Mouse (Mus musculus) kidney, adult 2 months (tissue): Measurements from ENCODE around the gene Commd4. TPM values are rescaled to one million over a fixed set of nuclear protein-coding genes. Genes with fewer than 3 reads are reported as not detected.
A peak's percentile ranks its signal among the peaks of the same experiment; 100 is the strongest.
"Not testable (repeated sequence)": the region's sequence is repeated elsewhere in the genome, so short reads cannot be mapped to it uniquely, and the experiment has no call there.

Experiments used
- DNase-seq: peaks from one replicate; pipeline ENCODE4 v3.0.0; 2021
- H3K27ac ChIP-seq: fragments of 200-500 bp; 2 replicates; pipeline ENCODE4 v1.5.1; 2012; ENCODE audit warnings: low read depth, low read length, control low read depth, inconsistent platforms; ENCODE audit not compliant: insufficient read depth
- H3K27me3 ChIP-seq: fragments of 200-500 bp; replicated peaks from 2 replicates; pipeline ENCODE4 v1.6.1; 2012; ENCODE audit warnings: mild to moderate bottlenecking, moderate library complexity, low read length, inconsistent platforms; ENCODE audit not compliant: control insufficient read depth, insufficient read depth
- H3K36me3 ChIP-seq: fragments of 200-500 bp; 2 replicates; pipeline ENCODE4 v1.6.1; 2012; ENCODE audit warnings: mild to moderate bottlenecking, moderate library complexity, low read length, inconsistent platforms; ENCODE audit not compliant: control insufficient read depth, insufficient read depth
- H3K4me1 ChIP-seq: fragments of 200-500 bp; 2 replicates; pipeline ENCODE4 v1.6.1; 2011; ENCODE audit warnings: low read length; ENCODE audit not compliant: control insufficient read depth, insufficient read depth
- H3K4me3 ChIP-seq: fragments of 200-500 bp; 2 replicates; pipeline ENCODE4 v1.5.1; 2011; ENCODE audit warnings: mild to moderate bottlenecking, low read depth, low read length, control low read depth; ENCODE audit not compliant: insufficient read depth
- CTCF ChIP-seq: fragments of 200-500 bp; conservative IDR thresholded peaks from 2 replicates; pipeline ENCODE4 v1.5.1; 2011; ENCODE audit warnings: low read depth, mild to moderate bottlenecking, control low read depth, low read length, moderate library complexity, mixed read lengths; ENCODE audit not compliant: insufficient read depth, insufficient read length
- POLR2A ChIP-seq: fragments of 200-500 bp; IDR thresholded peaks from one replicate; pipeline ENCODE4 v1.6.1; 2011; ENCODE audit warnings: low read depth, low read length, control low read depth
- WGBS: fragments of 180-500 bp; shearing (Covaris S2); methylation state at CpG from one replicate; pipeline ENCODE4 v1.1.7; 2018; 5-methylcytosine and 5-hydroxymethylcytosine counted together
- polyA plus RNA-seq: library from polyadenylated mRNA; depleted of rRNA; stranded (reverse); fragments of >200 nt; gene quantifications from 2 replicates; pipeline ENCODE4 v1.2.3, GENCODE M21; 2012; rRNA removed

The Commd4 gene
- 133 and 159 TPM in 2 replicates for polyA plus RNA-seq

- Histone ChIP-seq H3K4me1 (peaks cover 3% of the 10 kb centered on the region; the same call in 1 of the 2 replicates), H3K36me3 (no peaks in the 10 kb centered on the region), H3K27me3 (no peaks in the 10 kb centered on the region), H3K4me3 (peak within 1 kb of the TSS; percentile 77), H3K27ac (no peak within 1 kb of the TSS)
- WGBS = under 1% methylated on average over 24 of the region's 24 CpGs
- TF ChIP-seq POLR2A (no peak), CTCF (no peak)
- DNase-seq = peak; percentile 97
Measured at GRCm38 (mm10) chr9:57158013-57158470, at the start of gene Commd4. Commd4 (minus strand) TSS chr9:57158331.

- WGBS = 56% methylated on average over 2 of the region's 2 CpGs
- DNase-seq = no peak
- no peaks in the 10 kb centered on the region for H3K27me3 ChIP-seq
- no peak overlapping the region for H3K4me3 ChIP-seq
- no peak for TF ChIP-seq POLR2A
- H3K36me3 ChIP-seq = no peaks in the 10 kb centered on the region
- no peaks in the 10 kb centered on the region for H3K4me1 ChIP-seq
- H3K27ac ChIP-seq = no peak overlapping the region
Measured at GRCm38 (mm10) chr9:57206896-57207295, 48.8 kb upstream of the Commd4 start.

GRCm38 (mm10) chr9:57203571-57203970 lies 45.4 kb upstream of the Commd4 start:
- not testable (repeated sequence) for H3K36me3 ChIP-seq, H3K4me1 ChIP-seq, H3K27ac ChIP-seq, H3K27me3 ChIP-seq, H3K4me3 ChIP-seq, DNase-seq
- 83% methylated on average over 13 of the region's 13 CpGs for WGBS

GRCm38 (mm10) chr9:57202981-57203380 lies 44.9 kb upstream of the Commd4 start:
- H3K4me1 ChIP-seq = no peaks in the 10 kb centered on the region
- H3K27ac ChIP-seq = no peak overlapping the region
- H3K4me3 ChIP-seq = no peak overlapping the region
- TF ChIP-seq CTCF (no peak), POLR2A (no peak)
- H3K27me3 ChIP-seq = no peaks in the 10 kb centered on the region
- no peaks in the 10 kb centered on the region for H3K36me3 ChIP-seq
- DNase-seq = no peak
- WGBS = 75% methylated on average over 7 of the region's 7 CpGs

GRCm38 (mm10) chr9:57197414-57197813 lies 39.3 kb upstream of the Commd4 start:
- no peak for DNase-seq
- no peak overlapping the region for H3K27ac ChIP-seq
- no peaks in the 10 kb centered on the region for H3K4me1 ChIP-seq
- H3K36me3 ChIP-seq = no peaks in the 10 kb centered on the region
- H3K27me3 ChIP-seq = no peaks in the 10 kb centered on the region
- H3K4me3 ChIP-seq = no peak overlapping the region
- 78% methylated on average over 8 of the region's 8 CpGs for WGBS
- TF ChIP-seq POLR2A (no peak), CTCF (no peak)

- Histone ChIP-seq H3K27ac (no peak overlapping the region), H3K27me3 (no peaks in the 10 kb centered on the region), H3K36me3 (no peaks in the 10 kb centered on the region), H3K4me1 (no peaks in the 10 kb centered on the region), H3K4me3 (no peak overlapping the region)
- no peak for DNase-seq
- WGBS = 55% methylated on average over 3 of the region's 3 CpGs
- no peak for TF ChIP-seq CTCF
- no peak for TF ChIP-seq POLR2A
Measured at GRCm38 (mm10) chr9:57196708-57197107, 38.6 kb upstream of the Commd4 start.

GRCm38 (mm10) chr9:57168411-57168810 lies 10.3 kb upstream of the Commd4 start:
- no peak for DNase-seq
- H3K36me3 ChIP-seq = no peaks in the 10 kb centered on the region
- no peak overlapping the region for H3K4me3 ChIP-seq
- no peak for TF ChIP-seq CTCF
- TF ChIP-seq POLR2A = no peak
- H3K27me3 ChIP-seq = no peaks in the 10 kb centered on the region
- WGBS = 68% methylated on average over 5 of the region's 5 CpGs
- no peak overlapping the region for H3K27ac ChIP-seq
- no peaks in the 10 kb centered on the region for H3K4me1 ChIP-seq

GRCm38 (mm10) chr9:57166173-57166572 lies 8.0 kb upstream of the Commd4 start:
- TF ChIP-seq CTCF (no peak), POLR2A (no peak)
- Histone ChIP-seq H3K36me3 (no peaks in the 10 kb centered on the region), H3K27me3 (no peaks in the 10 kb centered on the region), H3K27ac (no peak overlapping the region), H3K4me1 (no peaks in the 10 kb centered on the region), H3K4me3 (no peak overlapping the region)
- DNase-seq = no peak
- WGBS = 84% methylated on average over 2 of the region's 2 CpGs
